Mouse (Mus musculus) layer of hippocampus, adult 9-11 months (tissue): ENCODE measurements around the gene Styx.
A peak's percentile ranks its signal among the peaks of the same experiment; 100 is the strongest.

Experiments used
- DNase-seq: peaks from one replicate; pipeline ENCODE4 v3.0.0; 2022

The Styx gene

DNA sequence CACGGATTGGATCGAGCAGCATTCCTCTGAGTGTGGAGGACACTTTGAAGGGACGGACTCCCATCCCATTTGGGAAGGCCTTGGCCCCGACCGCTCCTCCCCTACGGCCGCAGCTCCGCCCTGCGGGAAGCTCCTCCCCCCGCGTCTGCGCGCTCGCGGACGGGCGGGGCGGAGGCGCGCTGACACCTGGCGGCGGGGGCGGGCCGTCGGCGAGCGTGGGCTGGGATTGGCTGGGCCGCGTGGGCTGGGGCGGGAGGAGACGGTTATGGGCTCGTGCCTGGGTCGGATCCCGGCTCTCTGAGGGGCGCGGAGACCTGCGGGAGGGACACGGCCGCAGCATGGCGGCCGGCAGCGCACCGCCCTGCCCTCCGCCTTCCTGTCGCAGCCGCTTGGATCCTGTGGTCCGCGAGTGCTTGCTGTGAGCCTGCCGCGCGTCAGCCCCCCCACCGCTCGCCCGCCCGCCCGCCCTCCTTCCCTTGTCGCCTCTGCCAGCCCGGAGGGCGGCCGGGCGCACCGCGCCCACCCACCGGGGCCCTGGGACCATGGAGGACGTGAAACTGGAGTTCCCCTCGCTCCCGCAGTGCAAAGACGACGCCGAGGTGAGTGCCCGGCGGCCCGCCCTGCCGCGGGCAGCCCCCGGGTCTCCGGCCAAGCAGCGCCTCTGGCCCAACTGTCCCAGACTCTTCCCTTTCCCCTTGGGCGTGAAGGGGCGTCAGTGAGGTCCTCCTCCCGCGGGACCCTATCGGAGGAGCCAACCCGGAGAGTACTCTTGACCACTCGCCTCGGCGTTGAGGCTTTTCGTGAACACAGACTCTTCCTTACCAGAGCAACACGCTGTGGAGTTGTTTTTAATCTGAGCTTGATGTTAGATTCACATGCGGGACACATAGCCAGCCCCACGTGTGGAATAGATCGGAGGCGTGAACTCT is at the start of gene Styx:
Gene Styx, plus strand, starts transcription at position 163 of the 929 bp plus-strand sequence.
- DNase-seq = peak; percentile 92

DNA sequence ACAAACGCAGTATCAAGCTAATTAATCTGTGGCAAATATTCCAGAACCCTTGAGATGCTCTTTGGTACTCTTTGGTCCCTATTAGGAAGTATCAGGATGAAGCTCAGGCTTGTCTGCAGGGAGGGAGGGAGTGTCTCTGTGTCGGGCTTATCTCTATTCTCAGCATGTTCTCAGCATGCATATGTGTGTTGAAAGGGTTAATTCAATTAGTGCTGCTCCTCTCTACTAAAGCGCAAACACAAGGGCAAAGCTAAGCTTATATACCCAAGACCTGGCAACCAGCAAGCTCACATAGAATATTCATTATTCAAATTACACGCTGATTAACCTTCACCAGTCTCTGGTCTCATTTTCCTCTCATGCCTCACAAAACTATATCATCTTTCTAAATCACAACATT is 47.0 kb upstream of the Styx start:
- no peak for DNase-seq

DNA sequence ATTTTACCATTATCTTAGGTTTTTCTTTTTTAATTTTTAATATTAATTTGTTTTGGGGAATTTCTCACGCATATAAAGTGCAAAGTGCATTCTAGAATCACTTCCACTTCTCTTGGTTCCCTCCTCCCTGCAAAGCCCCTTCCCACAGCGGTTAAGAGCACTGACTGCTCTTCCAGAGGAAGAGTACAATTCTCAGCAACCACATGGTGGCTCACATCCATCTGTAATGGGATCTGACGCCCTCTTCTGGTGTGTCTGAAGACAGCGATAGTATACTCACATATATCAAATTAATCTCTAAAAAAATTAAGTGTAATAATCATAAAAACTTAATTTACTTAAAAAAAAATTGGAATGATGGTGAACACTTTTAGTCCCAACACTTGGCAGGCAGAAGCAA is 46.5 kb upstream of the Styx start:
- DNase-seq = no peak

DNA sequence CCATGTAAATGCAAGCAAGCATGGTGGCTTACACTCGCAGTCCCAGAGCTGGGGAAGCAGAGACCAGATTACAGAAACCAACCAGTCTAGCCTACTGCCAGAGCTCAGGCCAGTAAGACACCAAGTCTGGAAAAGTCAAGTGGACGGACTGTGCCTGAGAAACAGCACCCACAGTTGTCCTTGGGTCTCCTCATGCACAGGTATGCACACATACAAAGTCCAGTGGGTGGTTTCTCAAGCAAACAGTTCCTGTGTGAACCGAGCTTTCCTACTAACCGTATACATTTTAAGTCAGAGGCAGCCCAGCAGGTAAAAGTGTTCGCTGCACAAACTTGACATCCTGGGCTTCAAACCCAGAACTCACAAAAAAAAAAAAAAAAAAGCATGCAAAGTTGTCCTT is 45.0 kb upstream of the Styx start:
- no peak for DNase-seq

DNA sequence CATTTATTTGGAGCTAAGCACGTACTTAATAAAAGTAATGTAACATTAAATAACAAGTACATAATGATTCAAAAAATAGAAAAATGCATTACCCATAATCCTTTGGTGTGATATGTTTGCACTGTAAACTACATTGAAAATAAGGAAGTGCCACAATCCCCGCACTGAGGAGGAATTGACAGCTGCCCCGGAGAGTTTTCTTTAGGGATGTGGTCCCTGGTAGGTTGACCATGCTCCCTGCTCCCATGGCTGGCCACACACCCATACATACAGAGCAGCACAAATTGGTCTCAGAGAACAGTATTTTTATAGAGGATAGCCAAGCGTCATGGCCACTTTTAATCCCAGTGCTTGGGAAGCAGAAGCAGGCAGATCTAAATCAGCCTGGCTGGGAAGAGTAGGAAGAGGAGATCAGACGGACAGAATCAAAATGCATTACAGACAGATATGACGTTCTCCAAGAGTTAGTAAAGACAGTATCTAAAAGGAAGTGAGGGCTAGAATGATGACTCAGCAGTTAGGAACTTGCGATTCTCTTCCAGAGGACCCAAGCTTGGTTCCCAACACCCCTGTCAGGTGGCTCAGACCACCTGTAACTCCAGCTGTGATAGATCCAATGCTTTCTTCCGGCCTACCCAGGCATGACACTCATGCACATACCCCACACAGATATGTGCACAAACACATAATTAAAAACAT is 43.1 kb upstream of the Styx start:
- no peak for DNase-seq

DNA sequence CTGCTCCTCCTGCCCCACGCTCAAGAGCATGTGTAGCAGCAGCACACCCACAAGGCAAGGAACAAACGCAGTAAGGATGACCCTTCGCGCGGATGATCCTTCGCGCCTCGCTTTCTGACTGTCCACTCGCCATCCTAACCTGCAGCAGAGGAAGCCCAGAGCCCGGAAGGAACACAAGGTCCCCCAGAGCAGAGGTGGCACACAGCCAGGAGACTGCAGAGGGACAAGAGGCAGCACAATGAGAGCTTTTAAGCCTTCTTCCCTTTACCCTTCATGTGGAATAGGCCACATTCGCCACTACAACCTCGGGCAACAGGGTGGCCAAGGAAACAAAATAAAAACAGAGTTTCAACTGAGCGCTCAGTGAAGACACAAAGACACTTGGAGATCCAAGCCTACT is 41.2 kb upstream of the Styx start:
- DNase-seq = no peak

DNA sequence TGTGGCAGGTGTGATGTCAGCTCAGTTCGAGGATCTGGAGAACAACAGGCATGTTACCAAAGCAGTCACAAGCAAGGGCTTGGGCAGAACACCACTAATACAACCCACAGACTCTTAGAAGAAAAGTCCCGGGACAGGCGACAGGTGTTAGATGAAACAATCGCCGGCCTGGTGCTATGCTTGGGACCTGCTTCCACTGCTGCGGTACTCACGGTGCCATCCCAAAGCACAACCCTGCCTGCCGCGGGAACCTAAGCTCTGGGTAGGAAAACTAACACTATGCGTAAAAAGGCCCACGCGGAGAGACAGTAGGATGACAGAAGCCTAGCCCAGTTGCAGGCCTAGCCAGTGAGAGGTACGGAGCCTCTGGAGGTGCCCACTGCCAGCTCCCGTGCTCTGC is 40.8 kb upstream of the Styx start:
- no peak for DNase-seq

DNA sequence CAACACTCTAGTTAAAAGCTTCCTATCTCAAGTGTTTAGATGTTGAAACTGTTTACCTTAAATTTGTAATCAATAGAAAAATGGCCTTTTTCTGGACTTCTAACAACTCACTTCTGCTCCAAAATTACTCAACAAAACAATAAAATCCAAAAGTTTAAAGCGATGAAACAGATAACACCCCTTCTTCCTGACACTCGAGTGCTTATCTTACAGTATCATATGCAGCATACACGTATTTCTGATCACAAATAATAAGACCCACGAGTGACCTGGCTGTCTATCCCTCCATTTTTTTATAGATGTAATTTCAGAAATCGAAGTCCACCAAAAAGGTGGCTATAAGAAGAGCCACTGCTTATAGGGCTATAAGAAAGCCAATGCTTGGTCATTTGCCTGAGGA is 34.0 kb upstream of the Styx start:
- no peak for DNase-seq

DNA sequence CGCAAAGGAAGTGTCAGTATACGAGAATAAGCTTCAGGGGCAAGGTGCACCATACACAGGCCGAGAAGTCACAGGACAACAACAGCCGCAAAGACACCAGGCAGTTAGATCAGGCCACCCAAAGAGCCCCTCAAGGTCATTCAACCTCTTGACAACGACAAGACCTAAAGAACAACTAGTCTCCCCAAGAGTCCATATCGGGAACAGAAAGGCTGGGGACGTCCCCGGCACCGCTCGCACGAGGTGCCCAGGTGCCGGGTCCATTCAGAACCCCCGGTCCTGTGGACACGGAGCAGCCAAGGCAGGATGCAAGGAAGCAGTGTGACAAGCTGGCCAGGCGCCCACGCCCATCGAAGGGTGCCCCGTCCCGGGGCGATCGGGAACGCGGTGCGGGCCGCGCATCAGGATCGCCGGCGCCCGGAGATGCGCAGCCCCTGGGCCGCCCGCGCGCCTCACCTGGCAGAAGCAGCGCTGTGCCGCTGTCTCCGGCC is 32.9 kb upstream of the Styx start:
- no peak for DNase-seq

DNA sequence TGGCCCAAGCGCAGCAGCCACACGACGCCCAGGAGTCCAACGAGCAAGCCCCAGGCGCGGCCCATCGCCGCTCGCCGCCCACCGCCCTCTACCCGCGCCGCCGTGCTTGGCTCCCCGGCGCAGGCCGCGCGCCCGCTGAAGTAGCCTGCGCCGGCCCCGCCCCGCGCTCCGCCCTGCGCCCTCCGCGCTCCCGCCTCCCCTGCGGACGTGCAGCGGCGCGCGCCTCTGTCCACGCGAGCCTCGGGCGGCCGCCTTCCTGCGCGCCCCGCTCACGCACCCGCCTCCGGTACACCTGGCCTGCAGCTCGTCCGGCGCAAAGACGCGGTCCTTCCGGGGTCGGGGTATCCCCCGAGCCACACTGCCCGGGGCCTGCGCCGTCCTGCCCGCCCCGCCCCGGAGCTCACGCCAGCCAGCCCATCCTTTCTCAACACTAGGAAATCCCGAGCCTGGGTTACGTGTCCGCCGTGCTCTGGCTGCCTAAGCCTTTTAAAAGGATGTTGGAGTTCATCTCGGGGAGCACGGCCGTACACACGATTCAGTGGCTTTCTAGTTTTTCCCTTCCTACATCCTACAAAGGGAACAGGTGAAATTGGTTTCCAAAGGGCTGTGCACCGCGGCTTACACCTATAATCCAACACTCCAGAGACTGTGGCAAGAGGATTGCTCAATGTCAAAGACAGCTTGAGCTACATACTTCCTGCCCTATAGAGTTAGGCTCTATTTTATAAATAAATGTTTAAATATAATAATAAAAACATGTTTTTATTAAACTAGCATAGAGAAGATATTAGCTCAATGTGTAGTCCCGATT is 32.3 kb upstream of the Styx start, which contains the start of gene Ero1l:
Gene Ero1l, minus strand, starts transcription at position 346 of the 811 bp plus-strand sequence.
- DNase-seq = peak; percentile 82

DNA sequence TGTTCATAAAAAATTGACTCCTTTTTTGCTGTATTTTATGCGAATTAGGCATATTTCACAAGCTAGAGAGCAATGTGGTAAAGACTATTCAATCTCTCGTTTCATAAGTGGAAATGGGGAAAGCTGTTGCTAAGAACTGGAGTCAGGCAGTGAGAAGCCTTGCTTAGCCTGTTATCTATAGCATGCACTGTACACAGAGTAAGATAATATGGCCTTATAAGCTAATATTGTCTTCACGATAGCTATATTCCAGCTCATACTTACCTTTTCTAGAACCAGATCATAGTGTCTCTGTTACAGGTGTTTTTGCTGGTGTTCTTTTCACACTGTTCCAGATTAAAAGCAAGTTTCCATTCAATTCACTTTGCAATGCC is 31.7 kb upstream of the Styx start:
- no peak for DNase-seq

DNA sequence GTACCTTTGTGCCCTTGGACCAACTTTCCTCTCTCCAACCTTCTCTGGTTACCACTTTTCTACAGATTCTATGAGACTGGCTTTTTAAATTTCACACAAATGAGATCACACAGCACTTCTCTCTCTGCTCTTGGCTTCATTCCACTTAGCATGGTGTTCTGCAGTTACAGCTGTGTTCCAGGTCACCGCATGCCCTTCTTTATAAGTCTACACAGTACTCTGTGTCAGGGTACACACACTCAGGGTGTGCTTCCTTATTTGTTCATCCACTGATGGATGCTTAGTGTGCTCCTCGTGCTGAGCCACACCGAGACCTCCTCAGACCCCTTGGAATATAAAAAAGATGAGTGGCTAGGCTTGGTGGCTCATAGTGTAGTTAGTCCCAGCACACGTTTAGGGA is 30.8 kb upstream of the Styx start:
- no peak for DNase-seq

DNA sequence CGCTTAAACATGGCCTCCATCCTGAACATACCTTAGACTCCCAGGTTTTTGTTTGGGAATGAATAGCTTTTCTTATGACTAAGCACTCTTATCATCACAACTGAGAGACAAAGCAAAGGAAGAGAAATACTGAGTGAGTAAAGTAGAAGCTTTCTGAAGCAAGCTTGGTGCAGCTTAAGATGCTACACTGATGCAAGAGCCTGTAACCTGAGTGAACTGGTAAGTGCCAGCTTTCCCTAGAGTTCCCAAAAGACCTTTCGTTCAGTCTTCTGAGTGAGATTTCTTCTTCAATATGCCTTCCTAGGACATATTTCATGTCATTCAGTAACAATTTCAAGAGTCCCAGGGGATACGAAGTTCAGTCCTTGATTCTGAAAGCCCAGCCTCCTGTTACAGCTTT is 29.8 kb upstream of the Styx start:
- no peak for DNase-seq

DNA sequence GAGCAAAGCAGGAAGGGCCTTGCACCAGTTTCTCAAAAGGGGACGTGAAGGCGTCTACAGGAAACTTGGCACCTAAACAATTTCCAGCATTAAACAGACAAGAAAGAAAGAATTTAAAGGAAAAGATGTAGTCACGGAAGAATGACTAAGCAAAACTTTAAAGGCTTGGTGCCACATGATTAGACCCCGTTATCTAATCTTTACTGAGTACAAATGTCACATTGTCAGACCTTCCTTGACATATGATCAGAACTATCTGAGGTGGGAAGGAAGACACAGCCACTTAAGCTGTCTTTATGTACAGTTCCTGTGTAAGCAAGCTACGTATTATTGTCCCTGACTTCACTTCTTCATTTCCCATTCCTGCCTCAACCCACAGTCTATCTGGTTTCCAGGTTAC is 29.3 kb upstream of the Styx start:
- no peak for DNase-seq

DNA sequence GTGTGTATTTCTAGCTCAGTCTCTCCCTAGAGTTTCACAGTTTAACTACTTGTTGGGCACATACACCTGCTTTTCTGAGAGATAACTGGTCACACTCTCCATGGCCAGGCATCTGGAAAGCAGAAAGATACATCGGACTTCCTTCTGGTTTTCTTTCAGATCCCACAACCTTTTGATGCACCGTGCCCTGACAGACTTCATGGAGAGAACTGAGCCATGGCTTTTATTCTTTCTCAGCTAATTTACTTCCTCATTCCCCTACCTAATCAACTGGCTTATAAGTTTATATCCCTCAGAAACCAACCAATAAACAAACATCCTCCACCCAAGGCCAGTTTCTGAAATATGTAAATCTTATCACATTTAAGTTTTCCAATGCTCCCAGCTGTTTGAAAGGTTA is 28.4 kb upstream of the Styx start:
- no peak for DNase-seq

DNA sequence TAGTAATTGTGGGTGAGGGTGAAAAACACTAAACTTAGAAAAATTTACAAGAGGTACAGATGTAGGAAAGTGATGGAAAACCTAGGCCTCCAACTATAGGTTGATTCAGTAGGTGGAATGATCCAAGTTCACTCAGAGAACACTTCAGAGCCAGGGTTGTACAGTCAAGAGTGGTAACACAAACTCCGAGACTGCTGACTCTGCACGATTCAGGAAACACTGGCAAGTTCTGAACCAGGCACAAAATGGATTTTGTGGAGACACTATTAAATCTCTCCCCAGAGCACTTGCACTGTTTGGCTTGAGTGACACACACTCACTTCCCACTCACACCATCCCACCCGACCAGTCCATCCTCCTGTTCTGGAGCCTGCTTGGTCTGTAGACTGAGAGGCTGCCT is 27.6 kb upstream of the Styx start:
- DNase-seq = no peak

DNA sequence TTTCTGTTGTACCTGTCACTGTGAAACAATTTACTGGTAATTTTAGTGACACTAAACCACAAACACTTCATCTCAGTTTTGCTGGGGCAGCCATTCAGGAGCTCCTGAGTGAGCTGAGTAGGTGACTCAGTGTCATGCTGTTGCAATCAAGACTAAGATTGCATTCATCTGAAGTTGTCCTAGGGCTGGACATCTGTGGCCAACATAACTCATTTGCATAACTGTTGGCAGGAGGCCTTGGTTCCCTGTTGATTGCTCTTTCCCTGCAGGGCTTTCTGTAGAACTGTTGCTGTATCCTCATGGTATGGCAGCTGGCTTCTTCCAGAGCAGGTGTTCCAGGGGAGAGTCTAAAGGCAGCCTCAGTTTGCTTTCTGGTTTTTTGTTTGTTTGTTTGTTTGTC is 25.4 kb upstream of the Styx start:
- peak; percentile 24 for DNase-seq

DNA sequence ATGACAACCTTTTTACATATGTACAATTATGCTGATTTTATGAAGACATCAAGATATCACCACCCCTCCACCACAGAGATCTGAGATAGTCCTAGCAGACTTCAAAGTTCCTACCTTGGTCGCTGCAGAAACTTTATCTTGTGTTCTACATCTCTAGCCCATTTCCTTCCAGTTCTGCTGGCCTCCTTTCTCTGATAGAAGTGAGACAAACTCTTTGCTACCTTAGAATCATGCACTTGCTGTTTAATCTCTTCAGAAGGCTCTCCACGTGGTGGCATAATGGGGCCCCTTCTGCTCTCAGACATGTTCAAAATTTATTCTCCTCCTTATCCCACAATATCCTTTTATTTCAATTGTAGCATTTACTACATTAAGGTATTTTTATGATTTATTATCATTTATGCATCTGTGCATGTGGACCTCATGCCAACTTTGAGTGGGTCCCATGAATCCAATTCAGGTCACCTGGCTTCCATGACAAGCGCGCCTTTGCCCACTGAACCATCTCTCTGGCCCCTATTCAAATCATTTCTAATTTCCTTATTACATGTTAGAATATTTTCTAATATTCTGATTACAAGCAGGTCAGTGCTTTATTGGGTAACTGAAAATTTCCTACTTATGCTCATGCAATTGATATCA is 22.7 kb upstream of the Styx start:
- no peak for DNase-seq

DNA sequence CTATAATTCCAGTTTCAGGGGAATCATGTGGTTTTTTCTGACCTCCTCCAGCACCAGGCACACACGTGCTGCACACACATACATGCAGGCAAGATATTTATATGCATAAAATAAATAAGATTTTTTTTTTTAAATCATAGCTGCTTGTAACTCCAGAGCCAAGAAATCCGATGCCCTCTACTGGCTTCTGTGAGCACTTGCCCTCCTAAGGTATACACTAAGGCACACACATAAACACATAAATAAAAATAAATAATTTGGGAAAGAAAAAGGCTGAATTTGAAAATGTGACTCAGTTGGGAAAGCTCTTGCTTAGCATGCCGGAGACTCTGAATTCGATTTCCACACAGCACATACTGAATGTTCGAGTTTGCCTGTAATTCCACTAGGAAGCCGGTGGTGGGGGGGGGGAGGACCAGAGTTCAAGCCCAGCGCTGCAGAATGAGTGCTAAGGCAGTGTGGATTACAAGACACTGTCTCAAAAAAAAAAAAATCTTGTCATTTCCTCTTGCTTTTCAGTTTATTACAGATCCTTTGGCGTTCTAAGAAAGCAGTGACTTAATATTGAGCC is 21.8 kb upstream of the Styx start:
- DNase-seq = no peak

DNA sequence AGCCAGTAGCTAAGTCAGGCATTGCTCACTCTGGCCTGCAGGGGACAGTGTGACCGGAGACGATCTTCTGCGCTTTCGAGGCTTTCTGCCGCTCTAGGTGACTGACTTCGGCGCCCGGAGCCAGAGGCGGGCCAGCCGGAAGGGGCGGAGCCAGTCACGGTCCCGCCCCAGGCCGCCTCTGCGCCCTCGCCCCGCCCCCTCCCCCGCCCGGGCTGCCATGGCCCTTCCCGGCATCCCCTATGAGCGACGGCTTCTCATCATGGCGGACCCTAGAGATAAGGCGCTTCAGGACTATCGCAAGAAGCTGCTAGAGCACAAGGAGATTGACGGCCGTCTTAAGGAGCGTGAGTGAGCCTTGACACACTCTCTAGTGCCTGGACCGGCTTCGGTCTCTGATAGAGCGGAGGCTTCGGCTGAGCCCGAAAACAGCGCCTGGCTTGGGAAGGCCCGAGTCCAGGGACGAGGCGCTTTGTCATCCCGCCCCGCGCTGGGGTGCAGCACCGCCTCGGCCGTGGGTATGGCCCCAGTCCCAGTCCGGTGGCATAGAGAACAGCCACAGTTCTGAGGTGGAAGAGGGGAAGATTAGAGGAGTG is 21.2 kb upstream of the Styx start, which contains the start of gene Psmc6:
Gene Psmc6, plus strand, starts transcription at position 200 of the 593 bp plus-strand sequence.
- peak; percentile 93 for DNase-seq

DNA sequence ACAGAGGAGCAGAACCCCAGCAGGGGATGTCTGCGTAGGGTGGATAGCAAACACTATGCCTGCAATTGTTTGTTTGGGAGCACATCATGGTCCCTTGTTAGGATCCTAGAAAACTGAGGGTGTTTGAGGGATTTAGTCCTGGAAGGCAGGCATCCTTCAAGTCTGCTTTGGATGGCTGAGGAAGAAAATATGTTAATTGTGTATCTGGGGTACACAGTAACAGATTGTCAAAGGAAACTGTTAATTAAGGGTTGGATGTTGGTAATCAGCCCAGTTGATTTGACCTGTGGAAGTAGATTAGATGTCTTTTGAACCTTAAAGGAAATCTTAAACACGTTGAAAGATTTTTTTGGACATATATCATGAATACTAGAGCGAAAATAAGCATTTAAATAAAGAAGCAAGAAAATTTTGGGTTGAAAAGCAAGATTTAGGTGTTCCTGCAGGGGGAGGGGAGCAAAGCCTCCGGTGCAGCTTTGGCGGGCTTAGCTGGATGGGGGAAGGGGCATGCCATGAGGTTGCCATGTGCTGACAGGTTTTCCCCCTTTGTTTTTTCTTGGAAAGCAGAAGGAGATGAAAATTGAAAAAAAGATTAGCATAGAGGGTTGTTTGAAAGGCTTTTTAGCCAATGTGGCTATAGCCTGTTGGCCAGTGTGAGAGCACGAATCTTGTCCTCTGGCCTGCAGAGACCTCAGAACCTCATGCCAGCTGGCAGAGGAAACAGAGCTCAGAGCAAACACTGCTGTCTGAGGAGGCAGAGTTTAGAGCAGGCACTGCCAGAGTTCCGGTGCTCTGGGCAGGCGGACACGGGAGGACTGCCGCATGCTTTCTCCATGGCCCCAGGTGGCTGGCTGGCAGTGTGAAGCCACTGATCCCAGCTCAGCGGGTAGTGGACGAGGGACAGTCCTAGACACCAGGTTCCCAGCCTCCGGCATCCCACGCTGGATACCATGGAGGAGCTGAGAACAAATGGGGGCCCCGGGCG is 13.6 kb downstream of the Styx start:
- no peak for DNase-seq
